Mouse (Mus musculus) intestine, embryonic 14.5 days (tissue): ENCODE results near the gene Dnajc12. TPM values are rescaled to one million over a fixed set of nuclear protein-coding genes. Genes with fewer than 3 reads are reported as not detected.
"Not testable (repeated sequence)": the region's sequence is repeated elsewhere in the genome, so short reads cannot be mapped to it uniquely, and the experiment has no call there.

Experiments used
- ATAC-seq: fragments of 200-750 bp; cut with Nextera tagmentation; replicated peaks from 2 replicates; pipeline ENCODE4 v1.8.0; 2017; ENCODE audit warnings: low read depth, moderate number of reproducible peaks, moderate TSS enrichment, moderate library complexity; ENCODE audit not compliant: low FRiP score, low TSS enrichment
- DNase-seq: peaks from one replicate; pipeline ENCODE4 v3.0.0-alpha.2; 2018; ENCODE audit warnings: low spot score
- H3K27ac ChIP-seq: fragments of 300-500 bp; sonication (generic); 2 replicates; pipeline ENCODE4 v1.5.1; 2014; ENCODE audit warnings: low read depth, mild to moderate bottlenecking, control low read depth
- H3K27me3 ChIP-seq: fragments of 300-500 bp; sonication (generic); replicated peaks from 2 replicates; pipeline ENCODE4 v1.6.1; 2014; ENCODE audit warnings: low read length, control low read depth; ENCODE audit not compliant: control insufficient read depth, insufficient read depth
- H3K36me3 ChIP-seq: fragments of 300-500 bp; sonication (generic); 2 replicates; pipeline ENCODE4 v1.6.1; 2014; ENCODE audit warnings: low read length, control low read depth; ENCODE audit not compliant: control insufficient read depth, insufficient read depth
- H3K4me1 ChIP-seq: fragments of 300-500 bp; sonication (generic); replicated peaks from 2 replicates; pipeline ENCODE4 v1.6.1; 2014; ENCODE audit warnings: low read length, control low read depth, mixed read lengths; ENCODE audit not compliant: control insufficient read depth, insufficient read depth
- H3K4me2 ChIP-seq: fragments of 300-500 bp; sonication (generic); 2 replicates; pipeline ENCODE4 v1.6.1; 2014; ENCODE audit warnings: low read length
- H3K4me3 ChIP-seq: fragments of 300-500 bp; sonication (generic); 2 replicates; pipeline ENCODE4 v1.5.1; 2014; ENCODE audit warnings: low read depth, low read length, control low read depth, mixed read lengths
- H3K9ac ChIP-seq: fragments of 300-500 bp; sonication (generic); 2 replicates; pipeline ENCODE4 v1.6.1; 2014; ENCODE audit warnings: mild to moderate bottlenecking, low read length
- H3K9me3 ChIP-seq: fragments of 300-500 bp; sonication (generic); 2 replicates; pipeline ENCODE4 v1.6.1; 2016; ENCODE audit warnings: low read length, control low read depth; ENCODE audit not compliant: control insufficient read depth
- WGBS: fragments of 180-500 bp; shearing (Covaris S2); extraction: QIAGEN DNeasy Blood & Tissue Kit; methylation state at CpG from one replicate; pipeline ENCODE4 v1.1.7; 2014; 5-methylcytosine and 5-hydroxymethylcytosine counted together
- polyA plus RNA-seq: library from polyadenylated mRNA; unstranded; fragments of >200 nt; fragmentation: Nextera tagmentation; extraction: Ambion mirVana; gene quantifications from 2 replicates; pipeline ENCODE4 v1.2.1, GENCODE M21; 2014

Gene Dnajc12
- polyA plus RNA-seq, 1 experiment from 2014 or later = 8.3 TPM

- no peak; the same call in 1 of the 2 replicates for ATAC-seq
- 79% methylated on average over 2 of the region's 2 CpGs for WGBS
Observed at GRCm38 (mm10) chr10:63403636-63404035, 21.4 kb downstream of the Dnajc12 start.

GRCm38 (mm10) chr10:63410162-63410956 is 28.1 kb downstream of the Dnajc12 start:
- 67% methylated on average over 16 of the region's 16 CpGs for WGBS
- Histone ChIP-seq H3K4me1 (no peaks in the 10 kb centered on the region), H3K9ac (no peak overlapping the region), H3K27ac (no peak overlapping the region), H3K36me3 (no peaks in the 10 kb centered on the region), H3K4me2 (no peak overlapping the region), H3K27me3 (no peaks in the 10 kb centered on the region), H3K9me3 (no peaks in the 10 kb centered on the region), H3K4me3 (no peak overlapping the region)
- ATAC-seq (no peak), DNase-seq (no peak)

More at GRCm38 (mm10) chr10:63403636-63404035, 21.4 kb downstream of the Dnajc12 start:
- no peaks in the 10 kb centered on the region for H3K27me3 ChIP-seq
- H3K36me3 ChIP-seq = no peaks in the 10 kb centered on the region
- no peaks in the 10 kb centered on the region for H3K4me1 ChIP-seq
- no peak for DNase-seq
- H3K4me3 ChIP-seq = no peak overlapping the region
- H3K9ac ChIP-seq = no peak overlapping the region
- no peaks in the 10 kb centered on the region for H3K9me3 ChIP-seq
- H3K27ac ChIP-seq = no peak overlapping the region
- H3K4me2 ChIP-seq = no peak overlapping the region

- not testable (repeated sequence) for H3K4me1 ChIP-seq, H3K27ac ChIP-seq, ATAC-seq, H3K9me3 ChIP-seq, H3K9ac ChIP-seq, H3K4me3 ChIP-seq, H3K4me2 ChIP-seq, DNase-seq, H3K27me3 ChIP-seq, H3K36me3 ChIP-seq
- WGBS = 95% methylated on average over 4 of the region's 7 CpGs
Observed at GRCm38 (mm10) chr10:63411674-63412073, 29.4 kb downstream of the Dnajc12 start.

- no peak for ATAC-seq
- Histone ChIP-seq H3K4me2 (no peak overlapping the region), H3K9ac (no peak overlapping the region), H3K4me3 (no peak overlapping the region), H3K4me1 (no peaks in the 10 kb centered on the region), H3K27ac (no peak overlapping the region), H3K27me3 (no peaks in the 10 kb centered on the region), H3K9me3 (no peaks in the 10 kb centered on the region), H3K36me3 (no peaks in the 10 kb centered on the region)
- 88% methylated on average over 17 of the region's 17 CpGs for WGBS
- DNase-seq = no peak
Observed at GRCm38 (mm10) chr10:63412756-63413155, 30.5 kb downstream of the Dnajc12 start.

GRCm38 (mm10) chr10:63415287-63415686 is 33.0 kb downstream of the Dnajc12 start:
- WGBS = 54% methylated on average over 7 of the region's 7 CpGs
- no peak overlapping the region for H3K4me2 ChIP-seq
- ATAC-seq (0 out of 2 replicates have a peak, but pooled peaks have one; percentile 43), DNase-seq (no peak)
- H3K9me3 ChIP-seq = no peaks in the 10 kb centered on the region
- no peaks in the 10 kb centered on the region for H3K36me3 ChIP-seq
- no peak overlapping the region for H3K9ac ChIP-seq
- no peak overlapping the region for H3K4me3 ChIP-seq
- H3K27me3 ChIP-seq = no peaks in the 10 kb centered on the region
- no peak overlapping the region for H3K27ac ChIP-seq
- H3K4me1 ChIP-seq = no peaks in the 10 kb centered on the region

- ATAC-seq (no peak), DNase-seq (no peak)
- no peaks in the 10 kb centered on the region for H3K4me1 ChIP-seq
- H3K4me3 ChIP-seq = no peak overlapping the region
- H3K27me3 ChIP-seq = no peaks in the 10 kb centered on the region
- no peaks in the 10 kb centered on the region for H3K9me3 ChIP-seq
- no peak overlapping the region for H3K27ac ChIP-seq
- no peak overlapping the region for H3K9ac ChIP-seq
- WGBS = 51% methylated on average over 7 of the region's 7 CpGs
- no peaks in the 10 kb centered on the region for H3K36me3 ChIP-seq
- H3K4me2 ChIP-seq = 0 out of 2 replicates have a peak overlapping the region, but pooled peaks have one; percentile 13
Observed at GRCm38 (mm10) chr10:63415850-63416249, 33.6 kb downstream of the Dnajc12 start.

- ATAC-seq = no peak
- H3K36me3 ChIP-seq = no peaks in the 10 kb centered on the region
Observed at GRCm38 (mm10) chr10:63417061-63417460, 34.8 kb downstream of the Dnajc12 start.

GRCm38 (mm10) chr10:63421739-63422735 is 39.8 kb downstream of the Dnajc12 start, which contains the start of gene Gm7075:
TSS of gene Gm7075 (minus strand) at chr10:63421789.
- no peak within 1 kb of the TSS for H3K27ac ChIP-seq
- no peak within 1 kb of the TSS for H3K4me2 ChIP-seq
- H3K4me1 ChIP-seq = no peaks in the 10 kb centered on the region
- no peak within 1 kb of the TSS for H3K4me3 ChIP-seq
- no peak for ATAC-seq
- 87% methylated on average over 18 of the region's 18 CpGs for WGBS
- DNase-seq = peak; percentile 63
- H3K9ac ChIP-seq = no peak within 1 kb of the TSS
- no peaks in the 10 kb centered on the region for H3K36me3 ChIP-seq
- no peaks in the 10 kb centered on the region for H3K9me3 ChIP-seq
- H3K27me3 ChIP-seq = no peaks in the 10 kb centered on the region

More at GRCm38 (mm10) chr10:63417061-63417460, 34.8 kb downstream of the Dnajc12 start:
- Histone ChIP-seq H3K4me1 (no peaks in the 10 kb centered on the region), H3K27me3 (no peaks in the 10 kb centered on the region), H3K9ac (no peak overlapping the region), H3K9me3 (no peaks in the 10 kb centered on the region), H3K4me3 (no peak overlapping the region), H3K27ac (no peak overlapping the region), H3K4me2 (no peak overlapping the region)
- DNase-seq = no peak
- WGBS = 55% methylated on average over 5 of the region's 5 CpGs
